Mouse (Mus musculus) heart, adult 2 months (tissue): Measurements from ENCODE around the gene Tbxas1.

Experiments used
- CTCF ChIP-seq: fragments of 200-600 bp; IDR thresholded peaks from 2 replicates; pipeline ENCODE4 v1.8.1; 2022; ENCODE audit warnings: antibody characterized with exemption, mild to moderate bottlenecking, moderate library complexity
- POLR2A ChIP-seq: fragments of 200-500 bp; IDR thresholded peaks from 2 replicates; pipeline ENCODE4 v1.6.1; 2011; ENCODE audit warnings: mild to moderate bottlenecking, low read depth, low read length, control low read depth; ENCODE audit not compliant: insufficient read depth

DNA sequence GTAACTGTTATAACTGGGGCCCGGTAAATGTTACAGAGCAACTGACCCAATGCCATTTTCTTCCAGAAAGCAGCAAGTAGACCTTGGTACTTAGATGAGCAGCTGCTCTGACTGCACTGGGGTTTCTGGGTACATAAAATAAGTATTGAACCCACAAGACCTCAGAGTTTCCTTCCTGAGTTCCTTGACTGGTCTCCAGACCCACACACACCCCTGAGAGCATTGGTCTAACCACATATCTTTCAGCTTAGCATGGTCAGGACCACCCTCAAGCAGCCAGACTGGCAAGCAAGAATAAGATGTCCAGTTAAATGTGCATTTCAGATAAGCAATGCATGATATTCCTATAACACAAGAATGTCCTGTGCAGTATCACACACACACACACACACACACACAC lies 182.0 kb downstream of the Tbxas1 start:
- TF ChIP-seq CTCF = no peak
- no peak for TF ChIP-seq POLR2A
